Mouse (Mus musculus): Measurements from ENCODE around the gene Apobr.

DNA sequence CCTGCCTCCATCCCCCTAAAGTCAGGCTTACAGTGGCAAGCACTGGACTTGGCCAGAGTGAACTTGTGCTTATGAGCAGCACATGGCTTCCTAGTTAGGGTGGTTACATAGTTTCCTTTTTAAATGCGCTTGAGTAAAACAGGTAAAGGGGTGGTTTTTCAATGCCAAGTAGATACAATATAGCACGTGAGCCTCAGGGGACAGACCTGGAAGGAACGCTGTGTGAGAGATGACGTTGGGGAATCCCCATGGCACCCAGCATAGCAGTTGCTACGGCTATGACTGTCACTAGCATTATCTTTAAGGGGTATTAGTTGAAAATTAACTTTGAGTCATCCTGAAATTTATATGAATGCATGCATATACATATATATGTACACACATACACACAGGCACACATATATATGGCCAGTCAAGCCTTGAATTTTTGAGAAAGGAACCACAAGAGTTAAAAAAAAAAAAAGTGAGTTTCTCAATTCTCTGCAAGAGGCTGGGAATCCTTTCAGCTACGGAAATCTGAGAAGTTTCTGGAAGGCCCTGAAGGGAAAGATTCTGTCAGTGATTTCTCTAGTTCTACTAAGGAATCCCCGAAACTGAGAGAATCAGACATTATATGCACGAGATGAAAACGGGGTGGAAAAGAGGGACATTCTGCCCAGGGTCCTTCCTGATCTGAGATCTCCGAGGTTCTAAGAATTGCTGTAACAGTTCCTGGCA lies 35.0 kb downstream of the Apobr start:
- TF ChIP-seq CTCF (IDR thresholded peaks at IDR 0.05; ENCODE audit: low read depth), result no peak
- no peak for TF ChIP-seq EP300 (IDR thresholded peaks at IDR 0.05; ENCODE audit: low read depth)
